Mouse (Mus musculus) CD4-positive, CD25-positive, alpha-beta regulatory T cell, adult 9 weeks (primary cell): Measurements from ENCODE around the gene Gigyf1. TPM values are rescaled to one million over a fixed set of nuclear protein-coding genes. Genes with fewer than 3 reads are reported as not detected.

Source experiments
- polyA plus RNA-seq: library from polyadenylated mRNA; unstranded; fragments of 100-300 nt; shearing (Covaris generic); gene quantifications from one replicate; pipeline ENCODE4 v1.2.1, GENCODE M21; 2017

The Gigyf1 gene
- polyA plus RNA-seq, result 4.2 TPM

GRCm38 (mm10) chr5:137518436-137518835 lies at the start of gene Gigyf1:
Gene Gigyf1, plus strand, starts transcription at chr5:137518548.

GRCm38 (mm10) chr5:137476964-137477363 lies 41.4 kb upstream of the Gigyf1 start, which contains the start of gene Zan:
Gene Zan, minus strand, starts transcription at chr5:137477064.

GRCm38 (mm10) chr5:137501709-137502666 lies 16.4 kb upstream of the Gigyf1 start, which contains the start of gene Pop7:
Gene Pop7, minus strand, starts transcription at chr5:137502518.

GRCm38 (mm10) chr5:137533117-137533827 lies 14.9 kb downstream of the Gigyf1 start, which contains the start of the genes Epo and Gnb2:
Gene Epo, minus strand, starts transcription at chr5:137533242.
Gene Gnb2, minus strand, starts transcription at chr5:137533510.

GRCm38 (mm10) chr5:137553411-137553837 lies 35.1 kb downstream of the Gigyf1 start, which contains the start of gene Actl6b:
Gene Actl6b, plus strand, starts transcription at chr5:137553517.

GRCm38 (mm10) chr5:137569665-137570064 lies 51.3 kb downstream of the Gigyf1 start, which contains the start of gene Tfr2:
Gene Tfr2, plus strand, starts transcription at chr5:137569840.

Other genes starting within 250 kb of the Gigyf1 start
- 0.14 TPM for gene Ache, start 231.0 kb upstream of the Gigyf1 start, polyA plus RNA-seq
- 2.7 TPM for gene Ufsp1, start 223.9 kb upstream of the Gigyf1 start, polyA plus RNA-seq
- gene Srrt, start 210.9 kb upstream of the Gigyf1 start, polyA plus RNA-seq, result 86.0 TPM
- 6.0 TPM for gene Trip6, start 204.1 kb upstream of the Gigyf1 start, polyA plus RNA-seq
- gene Slc12a9, start 185.0 kb upstream of the Gigyf1 start, polyA plus RNA-seq, result 29.4 TPM
- not detected for gene Ephb4, start 168.4 kb upstream of the Gigyf1 start, polyA plus RNA-seq
- gene Zan, start 41.5 kb upstream of the Gigyf1 start, polyA plus RNA-seq, result 0.31 TPM
- 55.9 TPM for gene Pop7, start 16.0 kb upstream of the Gigyf1 start, polyA plus RNA-seq
- not detected for gene Epo, start 14.7 kb downstream of the Gigyf1 start, polyA plus RNA-seq
- 123 TPM for gene Gnb2, start 15.0 kb downstream of the Gigyf1 start, polyA plus RNA-seq
- not detected for gene Actl6b, start 35.0 kb downstream of the Gigyf1 start, polyA plus RNA-seq
- gene Tfr2, start 51.3 kb downstream of the Gigyf1 start, polyA plus RNA-seq, result 0.87 TPM
- gene Mospd3, start 82.5 kb downstream of the Gigyf1 start, polyA plus RNA-seq, result 104 TPM
- 1.0 TPM for gene Pcolce, start 95.2 kb downstream of the Gigyf1 start, polyA plus RNA-seq
- gene Fbxo24, start 110.5 kb downstream of the Gigyf1 start, polyA plus RNA-seq, result 0.86 TPM
- 327 TPM for gene Lrch4, start 110.6 kb downstream of the Gigyf1 start, polyA plus RNA-seq
- 87.2 TPM for gene Gm20605, start 110.6 kb downstream of the Gigyf1 start, polyA plus RNA-seq
- gene Sap25, start 122.8 kb downstream of the Gigyf1 start, polyA plus RNA-seq, result 141 TPM
- gene Irs3, start 127.2 kb downstream of the Gigyf1 start, polyA plus RNA-seq, result not detected
- 21.6 TPM for gene Agfg2, start 166.2 kb downstream of the Gigyf1 start, polyA plus RNA-seq
- gene Nyap1, start 223.1 kb downstream of the Gigyf1 start, polyA plus RNA-seq, result 0.98 TPM
- gene Tsc22d4, start 227.2 kb downstream of the Gigyf1 start, polyA plus RNA-seq, result 441 TPM